Mouse (Mus musculus) E14TG2a.4 (cell line): ENCODE measurements around the gene Atp8a1.

Source experiments
- H3K27me3 ChIP-seq: 2 replicates; pipeline ENCODE4 v1.6.1; 2014; ENCODE audit warnings: low read length, control low read depth; ENCODE audit not compliant: insufficient read depth
- H3K36me3 ChIP-seq: 2 replicates; pipeline ENCODE4 v1.6.1; 2014; ENCODE audit warnings: low read length, control low read depth; ENCODE audit not compliant: insufficient read depth
- H3K4me1 ChIP-seq: replicated peaks from 2 replicates; pipeline ENCODE4 v1.6.1; 2014; ENCODE audit warnings: low read depth, low read length, control low read depth
- H3K4me3 ChIP-seq: replicated peaks from 2 replicates; pipeline ENCODE4 v1.5.1; 2014; ENCODE audit warnings: mild to moderate bottlenecking, low read length
- H3K9me3 ChIP-seq: 2 replicates; pipeline ENCODE4 v1.6.1; 2014; ENCODE audit warnings: low read length, control low read depth
- CTCF ChIP-seq: conservative IDR thresholded peaks from 2 replicates; pipeline ENCODE4 v1.5.1; 2014; ENCODE audit warnings: low read length
- NANOG ChIP-seq: IDR thresholded peaks from 2 replicates; pipeline ENCODE4 v1.6.1; 2014; ENCODE audit warnings: borderline replicate concordance, low read length, mixed read lengths
- POU5F1 ChIP-seq: IDR thresholded peaks from 2 replicates; pipeline ENCODE4 v1.6.1; 2014; ENCODE audit warnings: low read length, borderline replicate concordance

The Atp8a1 gene

GRCm38 (mm10) chr5:67847253-67848165, at the start of gene Atp8a1:
Gene Atp8a1 (minus strand): TSS chr5:67847434.
- Histone ChIP-seq H3K27me3 (peaks cover 11% of the 10 kb centered on the region), H3K36me3 (no peaks in the 10 kb centered on the region), H3K4me1 (peaks cover 77% of the 10 kb centered on the region), H3K9me3 (no peaks in the 10 kb centered on the region), H3K4me3 (peak within 1 kb of the TSS; percentile 92)
- TF ChIP-seq NANOG, result no peak
- TF ChIP-seq CTCF, result no peak

DNA sequence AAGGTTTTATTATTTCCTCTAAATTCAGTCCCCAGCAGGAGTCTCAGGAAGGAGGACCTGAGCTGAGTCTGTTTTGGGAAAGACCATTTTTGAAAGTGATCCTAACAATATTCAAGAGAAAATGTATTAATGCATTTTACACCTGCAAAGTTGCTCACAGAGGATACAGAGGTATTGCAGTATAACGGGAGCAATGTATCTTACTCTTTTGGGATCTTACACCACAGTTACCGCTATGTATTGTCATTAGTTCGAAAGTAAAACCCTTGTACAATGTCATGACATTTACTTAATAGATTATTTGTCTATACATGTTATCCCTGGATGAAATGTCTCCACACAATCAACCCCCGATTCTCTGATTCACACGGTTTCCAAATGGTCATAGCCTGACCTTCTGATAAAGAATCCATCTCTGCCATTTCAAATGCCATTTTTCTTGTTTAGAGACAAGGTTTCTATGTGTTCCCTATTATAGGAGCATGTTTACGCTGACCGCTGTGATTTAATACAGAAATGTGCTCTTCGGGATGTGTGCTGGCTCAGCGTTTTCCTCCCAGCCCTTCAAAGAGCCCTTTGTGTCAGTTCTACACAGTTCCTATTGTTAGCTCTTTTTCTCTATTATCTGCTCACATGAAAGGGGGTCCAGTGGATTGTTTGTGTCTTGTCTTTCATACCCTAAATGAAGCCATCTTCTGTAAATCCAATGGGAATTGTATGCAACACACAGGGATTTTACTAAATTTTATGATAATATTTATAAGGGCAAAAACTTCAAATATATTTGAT, 37.4 kb upstream of the Atp8a1 start:
- no peak overlapping the region for H3K4me3 ChIP-seq
- TF ChIP-seq NANOG (no peak), POU5F1 (no peak), CTCF (no peak)
- no peaks in the 10 kb centered on the region for H3K9me3 ChIP-seq
- H3K27me3 ChIP-seq, result no peaks in the 10 kb centered on the region
- H3K36me3 ChIP-seq, result no peaks in the 10 kb centered on the region
- H3K4me1 ChIP-seq, result no peaks in the 10 kb centered on the region

GRCm38 (mm10) chr5:67883564-67884171, 36.4 kb upstream of the Atp8a1 start:
- TF ChIP-seq CTCF (no peak), POU5F1 (no peak), NANOG (no peak)
- H3K27me3 ChIP-seq, result no peaks in the 10 kb centered on the region; the same call in 1 of the 2 replicates
- H3K9me3 ChIP-seq, result no peaks in the 10 kb centered on the region

GRCm38 (mm10) chr5:67871414-67871813, 24.2 kb upstream of the Atp8a1 start:
- no peak for TF ChIP-seq CTCF
- no peak for TF ChIP-seq POU5F1
- no peak for TF ChIP-seq NANOG
- peaks cover under 1% of the 10 kb centered on the region; the same call in 1 of the 2 replicates for H3K4me1 ChIP-seq
- H3K36me3 ChIP-seq, result no peaks in the 10 kb centered on the region
- no peaks in the 10 kb centered on the region for H3K9me3 ChIP-seq
- H3K4me3 ChIP-seq, result no peak overlapping the region
- H3K27me3 ChIP-seq, result no peaks in the 10 kb centered on the region

More at GRCm38 (mm10) chr5:67883564-67884171, 36.4 kb upstream of the Atp8a1 start:
- Histone ChIP-seq H3K4me1 (no peaks in the 10 kb centered on the region), H3K4me3 (no peak overlapping the region), H3K36me3 (no peaks in the 10 kb centered on the region)

DNA sequence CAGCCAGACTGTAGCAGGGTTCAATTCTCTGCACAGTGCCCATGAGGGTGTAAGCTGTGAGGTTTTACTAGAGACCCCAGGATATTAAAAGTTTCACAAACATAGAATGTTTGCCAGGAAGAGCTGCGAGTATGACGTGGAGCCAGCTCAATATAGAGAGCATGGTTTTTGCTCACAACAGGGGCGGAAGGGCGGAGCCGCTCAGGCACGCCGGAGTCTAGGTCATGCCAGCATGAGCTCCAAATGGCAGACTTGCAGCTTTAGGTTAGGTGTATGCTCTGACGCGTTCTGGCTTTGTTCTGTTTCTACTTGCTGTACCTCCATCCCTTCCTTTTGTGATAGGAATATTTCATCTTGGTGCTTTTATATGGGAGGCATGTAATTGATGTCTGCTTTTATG, 19.0 kb upstream of the Atp8a1 start:
- H3K9me3 ChIP-seq, result no peaks in the 10 kb centered on the region
- no peaks in the 10 kb centered on the region for H3K36me3 ChIP-seq
- no peak overlapping the region for H3K4me3 ChIP-seq
- H3K4me1 ChIP-seq, result peaks cover 9% of the 10 kb centered on the region
- TF ChIP-seq NANOG (no peak), POU5F1 (no peak), CTCF (no peak)
- 0 out of 2 replicates have a peak, but pooled peaks cover 5% of the 10 kb centered on the region for H3K27me3 ChIP-seq

DNA sequence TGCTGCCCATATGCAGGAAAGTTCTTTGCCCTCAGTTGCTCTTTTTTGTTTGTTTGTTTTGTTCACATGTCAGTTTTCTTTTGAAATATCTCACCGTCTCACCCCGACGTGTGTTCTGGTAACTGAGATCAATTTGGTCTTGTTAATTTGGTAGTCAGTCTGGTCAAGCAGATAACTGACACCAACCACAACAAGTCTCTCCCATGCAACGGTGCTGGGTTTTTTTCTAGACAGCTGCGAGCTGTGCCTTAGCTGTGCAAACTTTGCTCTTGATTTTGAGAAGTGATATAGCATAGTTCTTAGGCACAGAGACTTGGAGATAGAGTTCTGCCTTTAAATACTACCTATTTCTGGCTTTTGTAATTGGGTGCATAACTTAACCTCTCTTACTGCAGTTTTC, 18.4 kb upstream of the Atp8a1 start:
- H3K4me1 ChIP-seq, result peaks cover 11% of the 10 kb centered on the region
- no peak overlapping the region for H3K4me3 ChIP-seq
- TF ChIP-seq NANOG (no peak), POU5F1 (no peak), CTCF (no peak)
- no peaks in the 10 kb centered on the region for H3K9me3 ChIP-seq
- H3K36me3 ChIP-seq, result no peaks in the 10 kb centered on the region
- H3K27me3 ChIP-seq, result 0 out of 2 replicates have a peak, but pooled peaks cover 5% of the 10 kb centered on the region

DNA sequence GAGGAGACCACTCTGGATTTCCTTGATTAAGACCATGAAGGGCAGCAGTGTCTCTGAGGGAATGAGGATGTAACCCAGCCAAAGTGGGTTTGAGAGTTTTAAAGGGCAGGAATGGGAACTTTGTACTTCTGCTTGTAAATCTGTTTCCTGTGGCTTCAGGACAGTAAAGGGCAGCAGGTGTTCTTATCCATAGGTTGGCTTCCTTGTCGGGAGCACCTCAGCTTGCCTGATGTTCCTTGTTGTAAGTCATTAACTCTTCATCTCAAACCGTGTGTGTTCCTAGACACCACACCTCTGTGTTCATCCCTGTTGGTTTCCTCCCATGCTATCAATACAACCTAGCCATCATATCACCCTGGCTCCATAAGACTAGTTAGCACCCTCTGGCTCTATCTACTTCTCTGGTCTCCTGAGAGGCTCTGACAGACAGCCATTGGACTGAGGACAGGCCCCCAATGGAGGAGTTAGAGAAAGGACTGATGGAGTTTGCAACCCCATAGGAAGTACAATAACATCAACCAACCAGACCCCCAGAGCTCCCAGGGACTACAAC, 17.4 kb upstream of the Atp8a1 start:
- H3K27me3 ChIP-seq, result 0 out of 2 replicates have a peak, but pooled peaks cover 5% of the 10 kb centered on the region
- no peak for TF ChIP-seq POU5F1
- TF ChIP-seq CTCF, result no peak
- no peak for TF ChIP-seq NANOG

More for the DNA sequence above, 17.4 kb upstream of the Atp8a1 start:
- Histone ChIP-seq H3K36me3 (no peaks in the 10 kb centered on the region), H3K4me1 (peaks cover 19% of the 10 kb centered on the region), H3K4me3 (no peak overlapping the region), H3K9me3 (no peaks in the 10 kb centered on the region)
